Comparison of ENCODE assay signal across 30 mouse cellular contexts in genomic region chr3:121368616-121369015, GRCm38 (mm10). TPM values are rescaled to one million over a fixed set of nuclear protein-coding genes. Genes with fewer than 3 reads are reported as not detected.
DNase-seq lines count a peak whose midpoint lies in the region; ATAC-seq and TF ChIP-seq lines count a peak whose summit lies in the region.
"Had no signal": no experiment of that assay in that cellular context is flagged by ENCODE, and none has a peak within 500 bp of the region (broad histone marks: within the 10 kb centered on the region; RNA-seq: fewer than 3 reads in every experiment).

No protein-coding gene starts in this region.

- no peaks in the 10 kb centered on the region for H3K9me3 ChIP-seq in forebrain, postnatal 0 days (ENCODE audit: low read length)
- H3K9me3 ChIP-seq: kidney, embryonic 15.5 days; liver, embryonic 15.5 days; lung, embryonic 15.5 days; midbrain, embryonic 12.5 days; stomach, embryonic 15.5 days had no signal

- H3K4me1 ChIP-seq in forebrain, postnatal 0 days (ENCODE audit: insufficient read depth), result no peaks in the 10 kb centered on the region

- TF ChIP-seq CTCF in forebrain, postnatal 0 days (IDR thresholded peaks at IDR 0.05; ENCODE audit: low read depth), result no peak

- H3K9ac ChIP-seq in forebrain, postnatal 0 days, result no peak overlapping the region
- H3K9ac ChIP-seq: heart, embryonic 12.5 days; hindbrain, embryonic 14.5 days; kidney, embryonic 15.5 days; liver, embryonic 15.5 days; lung, embryonic 15.5 days; midbrain, embryonic 12.5 days; stomach, embryonic 15.5 days had no signal

- DNase-seq in CD4-positive, CD25-positive, alpha-beta regulatory T cell, adult 2 months (ENCODE audit: low read depth, low spot score), result peak; percentile 25
- DNase-seq in CD4-positive helper T cell, adult 2 months (ENCODE audit: low read depth, low spot score), result peak; percentile 16
- peak; percentile 99 for DNase-seq in R1 (ENCODE audit: low read depth, low spot score)
- no peak for DNase-seq in forebrain, postnatal 0 days
- DNase-seq in layer of hippocampus, postnatal 36 days, result no peak
- DNase-seq in yolk sac, embryonic 10.5 days (ENCODE audit: low spot score), result no peak
- DNase-seq: adrenal gland, postnatal 14 days; cerebellum, adult 11 months; cerebellum, adult 9-11 months; heart, adult 2 months; heart, postnatal 4 days; kidney, adult 18-20 months; kidney, postnatal 4 days; left cerebral cortex, postnatal 4 days; lung, postnatal 36 days; retina, postnatal 1 day; right cerebral cortex, postnatal 14 days; thymus, adult 18-20 months; thymus, postnatal 36 days had no signal

- H3K27ac ChIP-seq in forebrain, postnatal 0 days (ENCODE audit: low read depth, low read length), result no peak overlapping the region
- H3K27ac ChIP-seq: hindbrain, embryonic 14.5 days; liver, embryonic 15.5 days; midbrain, embryonic 12.5 days; stomach, embryonic 15.5 days had no signal

- WGBS in forebrain, postnatal 0 days, result 96% methylated on average over 4 of the region's 4 CpGs

- ATAC-seq in CD4-positive, CD25-positive, alpha-beta regulatory T cell, adult 4 months, result no peak
- peak; percentile 50 for ATAC-seq in megakaryocyte-erythroid progenitor cell, adult 5-6 weeks (replicated peaks; ENCODE audit: low FRiP score, low TSS enrichment, poor library complexity, severe bottlenecking)
- ATAC-seq in forebrain, postnatal 0 days, result no peak
- ATAC-seq: forebrain, embryonic 16.5 days had no signal

- H3K4me2 ChIP-seq in forebrain, postnatal 0 days (ENCODE audit: low read depth), result no peak overlapping the region
- H3K4me2 ChIP-seq: heart, embryonic 12.5 days; hindbrain, embryonic 14.5 days; kidney, embryonic 15.5 days; liver, embryonic 15.5 days; lung, embryonic 15.5 days; midbrain, embryonic 12.5 days; stomach, embryonic 15.5 days had no signal

- no peaks in the 10 kb centered on the region for H3K27me3 ChIP-seq in forebrain, postnatal 0 days (ENCODE audit: insufficient read depth, low read length)
- H3K27me3 ChIP-seq: heart, embryonic 12.5 days; kidney, embryonic 15.5 days; liver, embryonic 15.5 days; lung, embryonic 15.5 days; stomach, embryonic 15.5 days had no signal

- H3K36me3 ChIP-seq in forebrain, postnatal 0 days (ENCODE audit: insufficient read depth), result no peaks in the 10 kb centered on the region
- H3K36me3 ChIP-seq: heart, embryonic 12.5 days; kidney, embryonic 15.5 days; liver, embryonic 15.5 days; lung, embryonic 15.5 days; midbrain, embryonic 12.5 days; stomach, embryonic 15.5 days had no signal

- H3K4me3 ChIP-seq in forebrain, postnatal 0 days (ENCODE audit: low read depth, low read length), result no peak overlapping the region
- H3K4me3 ChIP-seq: erythroblast, embryonic 14.5 days; heart, adult 2 months; heart, embryonic 12.5 days; kidney, embryonic 15.5 days; liver, embryonic 15.5 days; lung, embryonic 15.5 days; midbrain, embryonic 12.5 days; stomach, embryonic 15.5 days had no signal

RNA-seq across cellular contexts. Expression of gene Cnn3, which starts 57.7 kb away (rescaled TPM):
- polyA plus RNA-seq in CD4-positive, CD25-positive, alpha-beta regulatory T cell, adult 4 months (2017; shearing (Covaris generic)), result 1 to 10 TPM; 8.8 to 9.7 TPM
- total RNA-seq in megakaryocyte-erythroid progenitor cell, adult 5-6 weeks (2014; fragmentation: Nextera tagmentation), result 29.9 and 35.0 TPM in 2 replicates
- 25.8 and 27.0 TPM in 2 replicates for total RNA-seq in megakaryocyte-erythroid progenitor cell, adult 5-6 weeks (2017)
- 128 and 150 TPM in 2 replicates for total RNA-seq in forebrain, postnatal 0 days (2014; rRNA removed)
- polyA plus RNA-seq in forebrain, postnatal 0 days (2015; fragmentation: Nextera tagmentation; extraction: Ambion mirVana), result 307 and 319 TPM in 2 replicates
- 100 to 1,000 TPM in 1 of 2 experiments, 10 to 100 TPM in 1; 98.4 to 111 TPM for total RNA-seq in layer of hippocampus, postnatal 36 days (2021)

Comparison
In these comparisons a context has a peak if more than half of its experiments do, and no peak if none do; other contexts are left out.
1. DNase-seq: peak in CD4-positive, CD25-positive, alpha-beta regulatory T cell, adult 2 months (single experiment), CD4-positive helper T cell, adult 2 months (single experiment) and R1 (single experiment); none in forebrain, postnatal 0 days (single experiment), layer of hippocampus, postnatal 36 days (0 of 2) and yolk sac, embryonic 10.5 days (single experiment).